Mouse (Mus musculus): ENCODE data around the gene Zfp689. TPM values are rescaled to one million over a fixed set of nuclear protein-coding genes. Genes with fewer than 3 reads are reported as not detected.
"Not testable (repeated sequence)": the region's sequence is repeated elsewhere in the genome, so short reads cannot be mapped to it uniquely, and the experiment has no call there.

Gene Zfp689
- 1 to 10 TPM in 1 of 2 experiments, under 1 TPM in 1; 0.71 to 1.3 TPM for total RNA-seq (2021)
- long read RNA-seq, experiment 1, partial matches to known transcripts = 0 of 2 reads
- long read RNA-seq, experiment 1, other reads (novel, unspliced or antisense) = 0 of 2 reads
- long read RNA-seq, experiment 2 = 0 reads

- peak; percentile 94 for DNase-seq
- peak; percentile 21; the same call in 1 of the 2 replicates for TF ChIP-seq CTCF (IDR thresholded peaks at IDR 0.05)
- H3K4me3 ChIP-seq = peak within 1 kb of the TSS; percentile 84
- intact Hi-C loops (cut with DNase I) = loop anchor here (5.0 kb wide), 1 partner anchor 41 kb away; the partner anchor contains the start of gene Zfp764
- peak within 1 kb of the TSS; percentile 92 for H3K27ac ChIP-seq
These were observed at the start of gene Zfp689 for GRCm38 (mm10) chr7:127448521-127449300. TSS of gene Zfp689 (minus strand) at chr7:127449158.

- no peak overlapping the region for H3K4me3 ChIP-seq
- intact Hi-C loops (cut with DNase I) = loop anchor here (2.0 kb wide), 2 partner anchors 136 to 190 kb away; no protein-coding TSS in a partner anchor
- no peak overlapping the region for H3K27ac ChIP-seq
- TF ChIP-seq CTCF (IDR thresholded peaks at IDR 0.05) = peak; percentile 69
- no peak for DNase-seq
These were observed 49.4 kb upstream of the Zfp689 start for GRCm38 (mm10) chr7:127498407-127498806.

- no peak for DNase-seq
- H3K27ac ChIP-seq = no peak overlapping the region
- TF ChIP-seq CTCF (IDR thresholded peaks at IDR 0.05) = no peak
- no peak overlapping the region for H3K4me3 ChIP-seq
- intact Hi-C loops (cut with DNase I) = no loop called here
These were observed 48.4 kb upstream of the Zfp689 start for GRCm38 (mm10) chr7:127497382-127497781.

- H3K4me3 ChIP-seq = no peak overlapping the region
- TF ChIP-seq CTCF (IDR thresholded peaks at IDR 0.05) = no peak
- no peak overlapping the region for H3K27ac ChIP-seq
- no peak for DNase-seq
- intact Hi-C loops (cut with DNase I) = no loop called here
These were observed 45.7 kb upstream of the Zfp689 start for GRCm38 (mm10) chr7:127494648-127495047.

- H3K4me3 ChIP-seq = no peak overlapping the region
- intact Hi-C loops (cut with DNase I) = no loop called here
- no peak for DNase-seq
- no peak for TF ChIP-seq CTCF (IDR thresholded peaks at IDR 0.05)
- H3K27ac ChIP-seq = no peak overlapping the region
These were observed 42.9 kb upstream of the Zfp689 start for GRCm38 (mm10) chr7:127491846-127492245.

- H3K27ac ChIP-seq = no peak overlapping the region
- TF ChIP-seq CTCF (IDR thresholded peaks at IDR 0.05) = no peak
- no peak overlapping the region for H3K4me3 ChIP-seq
- no peak for DNase-seq
- intact Hi-C loops (cut with DNase I) = no loop called here
These were observed 41.0 kb upstream of the Zfp689 start for GRCm38 (mm10) chr7:127489982-127490381.

GRCm38 (mm10) chr7:127488364-127488763, 39.4 kb upstream of the Zfp689 start:
- H3K27ac ChIP-seq; DNase-seq; H3K4me3 ChIP-seq; intact Hi-C loops (cut with DNase I): not testable (repeated sequence)

- Histone ChIP-seq H3K27ac (no peak overlapping the region), H3K4me3 (no peak overlapping the region)
- intact Hi-C loops (cut with DNase I) = no loop called here
- no peak for TF ChIP-seq CTCF (IDR thresholded peaks at IDR 0.05)
- no peak for DNase-seq
These were observed 36.5 kb upstream of the Zfp689 start for GRCm38 (mm10) chr7:127485416-127485815.

- Histone ChIP-seq H3K4me3 (peak overlapping the region; percentile 85), H3K27ac (peak overlapping the region; percentile 94)
- no peak for DNase-seq
- intact Hi-C loops (cut with DNase I) = no loop called here
- TF ChIP-seq CTCF (IDR thresholded peaks at IDR 0.05) = no peak
These were observed 31.4 kb upstream of the Zfp689 start for GRCm38 (mm10) chr7:127480321-127480720.

GRCm38 (mm10) chr7:127479318-127480225, 30.6 kb upstream of the Zfp689 start:
- intact Hi-C loops (cut with DNase I) = loop anchor here (2.0 to 10.0 kb wide), 2 partner anchors 31 to 115 kb away; partner anchors contain the start of gene Srcap
- H3K27ac ChIP-seq = peak overlapping the region; percentile 94
- H3K4me3 ChIP-seq = peak overlapping the region; percentile 85
- no peak for DNase-seq
- no peak for TF ChIP-seq CTCF (IDR thresholded peaks at IDR 0.05)

- intact Hi-C loops (cut with DNase I) = loop anchor here (2.0 to 10.0 kb wide), 2 partner anchors 32 to 114 kb away; partner anchors contain the start of gene Srcap
- peak; percentile 99 for DNase-seq
- peak within 1 kb of the TSS; percentile 85 for H3K4me3 ChIP-seq
- no peak for TF ChIP-seq CTCF (IDR thresholded peaks at IDR 0.05)
- H3K27ac ChIP-seq = peak within 1 kb of the TSS; percentile 94
These were observed 29.8 kb upstream of the Zfp689 start, which contains the start of gene Fbrs for GRCm38 (mm10) chr7:127478635-127479317. TSS of gene Fbrs (plus strand) at chr7:127479199.

Data from gastrocnemius, adult 2 months (tissue).